8 mouse cellular contexts compared by ENCODE assay signal in the genomic region with DNA sequence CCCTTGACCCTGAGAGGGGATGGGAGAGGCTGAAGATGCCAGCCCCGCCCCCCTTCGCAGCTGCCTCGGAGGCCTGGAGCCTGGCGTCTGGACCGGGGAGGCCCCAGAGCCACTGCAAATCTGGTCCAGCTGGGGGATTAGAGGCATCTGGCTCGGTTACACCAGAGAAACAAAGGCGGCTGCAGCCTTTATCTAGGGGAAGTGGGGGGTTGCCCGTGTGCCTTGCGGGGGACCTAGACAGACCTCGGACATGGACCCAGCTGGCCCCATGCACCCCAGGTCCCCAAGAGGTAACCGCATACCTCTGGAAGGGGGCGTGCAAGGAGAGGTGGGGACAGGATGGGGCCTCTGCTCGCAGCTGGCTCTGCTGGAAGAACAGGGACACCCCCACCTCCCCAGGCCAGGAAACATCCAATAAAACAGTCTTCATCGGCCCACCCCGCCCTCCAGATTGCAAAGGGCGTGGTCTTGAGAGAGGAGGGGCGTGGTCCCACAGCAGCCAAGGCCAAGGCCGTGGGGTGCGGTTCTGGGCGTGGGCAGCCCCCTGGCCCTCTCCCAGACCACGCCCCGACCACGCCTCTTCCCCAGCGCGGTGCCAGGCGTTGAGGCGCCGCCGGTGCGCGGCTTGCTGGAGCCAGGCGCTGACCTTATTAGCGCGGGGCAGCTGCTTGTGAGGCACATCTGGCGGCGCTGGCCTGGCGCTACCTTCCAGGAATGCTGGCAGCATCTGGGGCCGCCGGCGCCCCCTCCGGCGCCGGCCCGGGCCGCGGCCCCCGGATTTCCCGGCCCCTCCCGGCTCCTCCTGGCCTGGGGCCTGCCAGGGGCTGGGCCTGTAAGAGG. TPM values are rescaled to one million over a fixed set of nuclear protein-coding genes. Genes with fewer than 3 reads are reported as not detected.
DNase-seq lines count a peak whose midpoint lies in the region; ATAC-seq and TF ChIP-seq lines count a peak whose summit lies in the region.

No protein-coding gene starts in this region.

- H3K4me1 ChIP-seq in intestine, embryonic 16.5 days (ENCODE audit: control insufficient read depth, insufficient read depth, low read length), result peaks cover 44% of the 10 kb centered on the region
- peaks cover 19% of the 10 kb centered on the region for H3K4me1 ChIP-seq in liver, postnatal 0 days (ENCODE audit: insufficient read depth)
- peaks cover 50% of the 10 kb centered on the region for H3K4me1 ChIP-seq in neural tube, embryonic 12.5 days

- no peak for TF ChIP-seq EP300 in liver, postnatal 0 days (IDR thresholded peaks at IDR 0.05; ENCODE audit: low read depth)

- H3K4me3 ChIP-seq in intestine, embryonic 16.5 days (ENCODE audit: low read length), result peak overlapping the region; percentile 48
- H3K4me3 ChIP-seq in liver, postnatal 0 days (ENCODE audit: low read depth, low read length), result peak overlapping the region; percentile 46
- H3K4me3 ChIP-seq in neural tube, embryonic 12.5 days, result peak overlapping the region; percentile 33

- no peaks in the 10 kb centered on the region for H3K36me3 ChIP-seq in intestine, embryonic 16.5 days (ENCODE audit: control insufficient read depth, insufficient read depth, low read length)
- no peaks in the 10 kb centered on the region for H3K36me3 ChIP-seq in liver, postnatal 0 days (replicated peaks; ENCODE audit: insufficient read depth, low read length)
- H3K36me3 ChIP-seq in neural tube, embryonic 12.5 days, result no peaks in the 10 kb centered on the region

- WGBS in intestine, embryonic 16.5 days, result under 1% methylated on average over 49 of the region's 49 CpGs
- WGBS in liver, postnatal 0 days (ENCODE audit: insufficient replicate concordance), result 2% methylated on average over 45 of the region's 49 CpGs
- 1% methylated on average over 49 of the region's 49 CpGs for WGBS in neural tube, embryonic 12.5 days

- peak overlapping the region; percentile 92 for H3K27ac ChIP-seq in intestine, embryonic 16.5 days (ENCODE audit: low read length)
- H3K27ac ChIP-seq in liver, postnatal 0 days (ENCODE audit: low read depth), result peak overlapping the region; percentile 40; the same call in 1 of the 2 replicates
- peak overlapping the region; percentile 78 for H3K27ac ChIP-seq in neural tube, embryonic 12.5 days

- no peak for TF ChIP-seq CTCF in liver, postnatal 0 days (IDR thresholded peaks at IDR 0.05; ENCODE audit: low read depth)

- no peaks in the 10 kb centered on the region for H3K27me3 ChIP-seq in intestine, embryonic 16.5 days (replicated peaks; ENCODE audit: control insufficient read depth, insufficient read depth, low read length)
- no peaks in the 10 kb centered on the region for H3K27me3 ChIP-seq in liver, postnatal 0 days (ENCODE audit: insufficient read depth, low read length)
- H3K27me3 ChIP-seq in neural tube, embryonic 12.5 days (replicated peaks), result 0 out of 2 replicates have a peak, but pooled peaks cover 7% of the 10 kb centered on the region

- ATAC-seq in granulocyte monocyte progenitor cell, adult 5-6 weeks (replicated peaks; ENCODE audit: poor library complexity, severe bottlenecking), result peak; percentile 91
- ATAC-seq in intestine, embryonic 16.5 days, result peak; percentile 92
- ATAC-seq in liver, postnatal 0 days, result peak; percentile 92
- ATAC-seq in neural tube, embryonic 12.5 days (ENCODE audit: low FRiP score, low read depth), result peak; percentile 80

- peak overlapping the region; percentile 74 for H3K9ac ChIP-seq in intestine, embryonic 16.5 days (ENCODE audit: low read depth, low read length)
- H3K9ac ChIP-seq in liver, postnatal 0 days (replicated peaks), result peak overlapping the region; percentile 59
- peak overlapping the region; percentile 63 for H3K9ac ChIP-seq in neural tube, embryonic 12.5 days

- peak overlapping the region; percentile 70 for H3K4me2 ChIP-seq in intestine, embryonic 16.5 days (ENCODE audit: low read depth, low read length)
- peak overlapping the region; percentile 90 for H3K4me2 ChIP-seq in liver, postnatal 0 days (ENCODE audit: low read depth, low read length)
- peak overlapping the region; percentile 81 for H3K4me2 ChIP-seq in neural tube, embryonic 12.5 days (replicated peaks)

- H3K9me3 ChIP-seq in intestine, embryonic 16.5 days (ENCODE audit: control insufficient read depth, low read length), result no peaks in the 10 kb centered on the region
- H3K9me3 ChIP-seq in liver, postnatal 0 days (ENCODE audit: low read length), result no peaks in the 10 kb centered on the region
- H3K9me3 ChIP-seq in neural tube, embryonic 12.5 days, result no peaks in the 10 kb centered on the region

- peak; percentile 74 for DNase-seq in layer of hippocampus, adult 9-11 months
- DNase-seq in layer of hippocampus, postnatal 14 days (ENCODE audit: low spot score in 2 of 2), result no peak
- DNase-seq in embryo, embryonic 11 days, result peak; percentile 98
- DNase-seq in liver, postnatal 0 days, result peak; percentile 94
- DNase-seq in thymus, postnatal 14 days, result peak; percentile 75

RNA-seq across cellular contexts. Expression of a gene that starts 48.0 kb away (rescaled TPM):
- 100 to 1,000 TPM in 1 of 2 experiments, 10 to 100 TPM in 1; 94.0 to 107 TPM for total RNA-seq in layer of hippocampus, postnatal 14 days (2021)
- total RNA-seq in granulocyte monocyte progenitor cell, adult 5-6 weeks (2014; fragmentation: Nextera tagmentation), result 32.7 and 40.9 TPM in 2 replicates
- total RNA-seq in granulocyte monocyte progenitor cell, adult 5-6 weeks (2017), result 6.9 and 8.4 TPM in 2 replicates
- 7.3 and 8.3 TPM in 2 replicates for polyA plus RNA-seq in intestine, embryonic 16.5 days (2015; fragmentation: Nextera tagmentation; extraction: Ambion mirVana)
- 7.1 and 7.7 TPM in 2 replicates for polyA plus RNA-seq in liver, postnatal 0 days (2015; fragmentation: Nextera tagmentation; extraction: Ambion mirVana)
- 26.0 and 30.5 TPM in 2 replicates for polyA plus RNA-seq in neural tube, embryonic 12.5 days (2016; fragmentation: Nextera tagmentation; extraction: Ambion mirVana)

Comparison
In these comparisons a context has a peak if more than half of its experiments do, and no peak if none do; other contexts are left out.
1. DNase-seq: peak in layer of hippocampus, adult 9-11 months (single experiment), embryo, embryonic 11 days (single experiment), liver, postnatal 0 days (single experiment) and thymus, postnatal 14 days (single experiment); none in layer of hippocampus, postnatal 14 days (0 of 2).
2. H3K27ac ChIP-seq: peak in every context shown above with its lines; median percentile 92 in intestine, embryonic 16.5 days; 78 in neural tube, embryonic 12.5 days; 40 in liver, postnatal 0 days.
3. Peak in every context shown above with its lines, with median percentiles within 50 percentile points of each other: ATAC-seq, H3K4me2 ChIP-seq, H3K4me3 ChIP-seq and H3K9ac ChIP-seq.